Mouse (Mus musculus) kidney, embryonic 14.5 days (tissue): Measurements from ENCODE around the gene Cacnb3. TPM values are rescaled to one million over a fixed set of nuclear protein-coding genes. Genes with fewer than 3 reads are reported as not detected.

Source experiments
- ATAC-seq: fragments of 200-750 bp; cut with Nextera tagmentation; 2 replicates; pipeline ENCODE4 v1.8.0; 2017; ENCODE audit warnings: moderate number of reproducible peaks, mild to moderate bottlenecking, moderate TSS enrichment, moderate library complexity; ENCODE audit not compliant: low FRiP score, low TSS enrichment
- H3K27ac ChIP-seq: fragments of 300-500 bp; sonication (generic); 2 replicates; pipeline ENCODE4 v1.5.1; 2014; ENCODE audit warnings: low read depth, mild to moderate bottlenecking, low read length, moderate library complexity, mixed read lengths
- H3K27me3 ChIP-seq: fragments of 300-500 bp; sonication (generic); 2 replicates; pipeline ENCODE4 v1.6.1; 2014; ENCODE audit warnings: mild to moderate bottlenecking, low read length; ENCODE audit not compliant: control insufficient read depth, insufficient read depth
- H3K36me3 ChIP-seq: fragments of 300-500 bp; sonication (generic); 2 replicates; pipeline ENCODE4 v1.6.1; 2014; ENCODE audit warnings: low read length, mixed read lengths; ENCODE audit not compliant: control insufficient read depth, insufficient read depth
- H3K4me1 ChIP-seq: fragments of 300-500 bp; sonication (generic); 2 replicates; pipeline ENCODE4 v1.6.1; 2014; ENCODE audit warnings: low read length, mixed read lengths; ENCODE audit not compliant: control insufficient read depth, insufficient read depth
- H3K4me2 ChIP-seq: fragments of 300-500 bp; sonication (generic); replicated peaks from 2 replicates; pipeline ENCODE4 v1.6.1; 2014; ENCODE audit warnings: low read depth, mild to moderate bottlenecking, low read length
- H3K4me3 ChIP-seq: fragments of 300-500 bp; sonication (generic); 2 replicates; pipeline ENCODE4 v1.5.1; 2014; ENCODE audit warnings: mild to moderate bottlenecking, low read length
- H3K9ac ChIP-seq: fragments of 300-500 bp; sonication (generic); 2 replicates; pipeline ENCODE4 v1.6.1; 2014; ENCODE audit warnings: low read depth, mild to moderate bottlenecking, low read length, moderate library complexity
- H3K9me3 ChIP-seq: fragments of 300-500 bp; sonication (generic); 2 replicates; pipeline ENCODE4 v1.6.1; 2016; ENCODE audit warnings: low read length; ENCODE audit not compliant: control insufficient read depth
- WGBS: fragments of 180-500 bp; shearing (Covaris S2); extraction: QIAGEN DNeasy Blood & Tissue Kit; methylation state at CpG from one replicate; pipeline ENCODE4 v1.1.7; 2014; 5-methylcytosine and 5-hydroxymethylcytosine counted together
- polyA plus RNA-seq: library from polyadenylated mRNA; unstranded; fragments of >200 nt; fragmentation: Nextera tagmentation; extraction: Ambion mirVana; gene quantifications from 2 replicates; pipeline ENCODE4 v1.2.1, GENCODE M21; 2014

Gene Cacnb3
- polyA plus RNA-seq, 1 experiment from 2014 or later, result 26.5 TPM

GRCm38 (mm10) chr15:98674284-98674993, 43.8 kb downstream of the Cacnb3 start:
- Histone ChIP-seq H3K9ac (no peak overlapping the region), H3K27ac (no peak overlapping the region), H3K4me2 (no peak overlapping the region), H3K4me3 (no peak overlapping the region), H3K36me3 (no peaks in the 10 kb centered on the region), H3K9me3 (no peaks in the 10 kb centered on the region), H3K27me3 (peaks cover 32% of the 10 kb centered on the region), H3K4me1 (peaks cover 13% of the 10 kb centered on the region; the same call in 1 of the 2 replicates)
- 14% methylated on average over 7 of the region's 7 CpGs for WGBS
- no peak for ATAC-seq

GRCm38 (mm10) chr15:98674994-98675545, 44.4 kb downstream of the Cacnb3 start:
- H3K4me1 ChIP-seq, result peaks cover 13% of the 10 kb centered on the region; the same call in 1 of the 2 replicates
- H3K4me2 ChIP-seq, result no peak overlapping the region; the same call in 1 of the 2 replicates
- ATAC-seq, result no peak
- H3K27me3 ChIP-seq, result peaks cover 32% of the 10 kb centered on the region
- no peaks in the 10 kb centered on the region for H3K9me3 ChIP-seq
- no peak overlapping the region for H3K27ac ChIP-seq
- 0 out of 2 replicates have a peak overlapping the region, but pooled peaks have one; percentile 2 for H3K4me3 ChIP-seq
- no peaks in the 10 kb centered on the region for H3K36me3 ChIP-seq
- no peak overlapping the region for H3K9ac ChIP-seq
- 15% methylated on average over 11 of the region's 11 CpGs for WGBS

GRCm38 (mm10) chr15:98675634-98676250, 45.1 kb downstream of the Cacnb3 start:
- ATAC-seq, result no peak
- Histone ChIP-seq H3K4me3 (peak overlapping the region; percentile 38; the same call in 1 of the 2 replicates), H3K4me2 (peak overlapping the region; percentile 77; the same call in 1 of the 2 replicates), H3K9me3 (no peaks in the 10 kb centered on the region), H3K9ac (no peak overlapping the region; the same call in 1 of the 2 replicates), H3K27ac (no peak overlapping the region), H3K36me3 (no peaks in the 10 kb centered on the region), H3K4me1 (peaks cover 13% of the 10 kb centered on the region; the same call in 1 of the 2 replicates), H3K27me3 (peaks cover 32% of the 10 kb centered on the region)
- 3% methylated on average over 13 of the region's 14 CpGs for WGBS

- no peaks in the 10 kb centered on the region for H3K36me3 ChIP-seq
- H3K27me3 ChIP-seq, result peaks cover 35% of the 10 kb centered on the region
- WGBS, result 2% methylated on average over 9 of the region's 9 CpGs
Observed at GRCm38 (mm10) chr15:98676471-98676870, 45.8 kb downstream of the Cacnb3 start.

GRCm38 (mm10) chr15:98676940-98677728, 46.5 kb downstream of the Cacnb3 start, which contains the start of gene Rnd1:
Rnd1 (minus strand) TSS chr15:98677461.
- Histone ChIP-seq H3K36me3 (no peaks in the 10 kb centered on the region), H3K27me3 (peaks cover 35% of the 10 kb centered on the region), H3K9me3 (no peaks in the 10 kb centered on the region), H3K27ac (no peak within 1 kb of the TSS), H3K9ac (no peak within 1 kb of the TSS; the same call in 1 of the 2 replicates), H3K4me3 (peak within 1 kb of the TSS; percentile 38), H3K4me2 (peak within 1 kb of the TSS; percentile 77), H3K4me1 (peaks cover 13% of the 10 kb centered on the region; the same call in 1 of the 2 replicates)
- WGBS, result under 1% methylated on average over 37 of the region's 37 CpGs
- ATAC-seq, result peak; percentile 97

More at GRCm38 (mm10) chr15:98676471-98676870, 45.8 kb downstream of the Cacnb3 start:
- no peak overlapping the region for H3K9ac ChIP-seq
- H3K9me3 ChIP-seq, result no peaks in the 10 kb centered on the region
- peaks cover 13% of the 10 kb centered on the region; the same call in 1 of the 2 replicates for H3K4me1 ChIP-seq
- peak overlapping the region; percentile 38 for H3K4me3 ChIP-seq
- peak overlapping the region; percentile 77 for H3K4me2 ChIP-seq
- ATAC-seq, result no peak
- H3K27ac ChIP-seq, result no peak overlapping the region

- Histone ChIP-seq H3K27me3 (peaks cover 33% of the 10 kb centered on the region), H3K27ac (no peak overlapping the region), H3K9me3 (no peaks in the 10 kb centered on the region), H3K9ac (no peak overlapping the region), H3K36me3 (no peaks in the 10 kb centered on the region), H3K4me3 (no peak overlapping the region), H3K4me1 (peaks cover 13% of the 10 kb centered on the region; the same call in 1 of the 2 replicates), H3K4me2 (no peak overlapping the region)
- ATAC-seq, result no peak
- 66% methylated on average over 7 of the region's 7 CpGs for WGBS
Observed at GRCm38 (mm10) chr15:98677977-98678376, 47.3 kb downstream of the Cacnb3 start.

GRCm38 (mm10) chr15:98680660-98681059, 50.0 kb downstream of the Cacnb3 start:
- ATAC-seq, result no peak
- peaks cover 11% of the 10 kb centered on the region; the same call in 1 of the 2 replicates for H3K4me1 ChIP-seq
- no peak overlapping the region for H3K9ac ChIP-seq
- 82% methylated on average over 8 of the region's 8 CpGs for WGBS
- H3K4me3 ChIP-seq, result no peak overlapping the region
- H3K27me3 ChIP-seq, result peaks cover 23% of the 10 kb centered on the region
- no peak overlapping the region for H3K4me2 ChIP-seq
- no peaks in the 10 kb centered on the region for H3K36me3 ChIP-seq
- H3K27ac ChIP-seq, result no peak overlapping the region
- no peaks in the 10 kb centered on the region for H3K9me3 ChIP-seq

- H3K9me3 ChIP-seq, result no peaks in the 10 kb centered on the region
- H3K4me2 ChIP-seq, result no peak overlapping the region
- no peak overlapping the region for H3K4me3 ChIP-seq
- H3K27me3 ChIP-seq, result peaks cover 13% of the 10 kb centered on the region
- no peak overlapping the region for H3K27ac ChIP-seq
- H3K9ac ChIP-seq, result no peak overlapping the region
- WGBS, result 79% methylated on average over 7 of the region's 7 CpGs
- H3K4me1 ChIP-seq, result peaks cover 5% of the 10 kb centered on the region; the same call in 1 of the 2 replicates
- ATAC-seq, result no peak
- H3K36me3 ChIP-seq, result no peaks in the 10 kb centered on the region
Observed at GRCm38 (mm10) chr15:98681633-98682032, 51.0 kb downstream of the Cacnb3 start.
